Mouse (Mus musculus) spleen, adult 2 months (tissue): ENCODE data around the gene Hils1.

Experiments
- CTCF ChIP-seq: fragments of 200-500 bp; IDR thresholded peaks from 2 replicates; pipeline ENCODE4 v1.5.1; 2011; ENCODE audit warnings: mild to moderate bottlenecking, inconsistent platforms; ENCODE audit not compliant: insufficient read depth, insufficient read length, insufficient replicate concordance; ENCODE audit errors: extremely low read depth
- POLR2A ChIP-seq: fragments of 200-500 bp; IDR thresholded peaks from 2 replicates; pipeline ENCODE4 v1.6.1; 2011; ENCODE audit warnings: low read depth, low read length, inconsistent platforms

- peak; percentile 99 for TF ChIP-seq CTCF
- no peak for TF ChIP-seq POLR2A
Measured at GRCm38 (mm10) chr11:94978947-94979346, 11.6 kb downstream of the Hils1 start.
